Mouse (Mus musculus) Muller cell, postnatal 12 days (primary cell): ENCODE data around the gene Rab11fip3.

Experiments
- DNase-seq: peaks from one replicate; pipeline ENCODE4 v3.0.0-alpha.2; 2015; ENCODE audit errors: inconsistent ontology term

Gene Rab11fip3

GRCm38 (mm10) chr17:26087059-26087564 is 17.8 kb upstream of the Rab11fip3 start:
- no peak for DNase-seq

GRCm38 (mm10) chr17:26080867-26081266 is 11.5 kb upstream of the Rab11fip3 start:
- no peak for DNase-seq

DNA sequence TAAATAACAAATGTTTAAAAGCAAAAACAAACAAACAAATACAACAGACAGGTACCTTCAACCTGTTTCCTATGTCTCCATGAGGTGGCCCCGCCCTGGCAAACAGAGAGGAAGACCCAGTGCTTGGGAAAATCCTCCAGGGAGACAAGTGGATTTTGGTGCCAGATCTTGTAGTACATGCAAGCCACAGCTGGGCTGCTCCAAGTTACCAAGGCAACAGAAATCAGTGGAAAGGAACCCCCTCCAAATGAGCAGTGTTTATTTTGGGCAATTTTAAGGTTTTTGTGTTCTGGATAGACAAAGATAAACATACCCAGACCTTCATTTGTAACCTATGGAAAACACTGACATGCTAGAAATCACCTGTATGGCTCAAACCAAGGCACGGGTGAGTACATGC is 9.5 kb upstream of the Rab11fip3 start:
- no peak for DNase-seq

DNA sequence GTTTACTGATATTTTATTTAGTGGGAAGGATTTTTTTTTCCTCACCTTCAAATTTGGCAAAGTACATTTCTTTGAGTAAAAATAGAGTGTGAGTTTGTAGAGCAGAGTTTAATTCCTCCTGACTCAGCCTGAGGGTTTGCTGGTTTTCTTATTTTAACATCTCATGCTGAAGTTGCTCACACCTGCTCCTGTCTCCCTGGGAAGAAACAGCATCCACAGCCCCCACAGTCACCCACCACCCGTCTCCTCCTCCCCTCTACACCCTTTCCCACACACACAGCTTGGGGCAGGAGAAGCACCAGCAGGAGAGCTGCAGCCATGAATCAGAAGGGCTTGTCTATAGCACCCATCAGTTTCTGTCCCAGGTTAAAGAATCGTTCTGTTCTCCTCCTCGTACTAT is 5.9 kb upstream of the Rab11fip3 start:
- DNase-seq, result no peak

DNA sequence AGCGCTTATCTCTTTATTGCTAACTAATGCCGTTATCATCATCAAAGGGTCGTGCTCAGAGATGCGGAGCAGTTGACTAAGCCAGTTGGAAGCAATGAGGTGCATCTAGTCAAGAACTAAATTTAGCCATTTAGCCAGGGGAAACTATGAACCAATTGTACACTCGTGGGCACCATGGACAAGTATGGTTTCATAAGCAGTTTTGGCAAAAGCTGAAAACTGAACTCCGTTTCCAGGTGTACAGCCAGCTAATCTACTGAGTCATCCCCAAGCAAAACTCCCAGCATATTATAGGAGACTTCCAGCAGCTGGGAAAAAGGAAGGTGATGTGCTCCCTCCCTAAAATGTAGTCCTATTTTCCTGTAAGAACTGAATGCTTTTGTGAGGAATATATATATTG is 781 bp upstream of the Rab11fip3 start:
- peak; percentile 26 for DNase-seq

DNA sequence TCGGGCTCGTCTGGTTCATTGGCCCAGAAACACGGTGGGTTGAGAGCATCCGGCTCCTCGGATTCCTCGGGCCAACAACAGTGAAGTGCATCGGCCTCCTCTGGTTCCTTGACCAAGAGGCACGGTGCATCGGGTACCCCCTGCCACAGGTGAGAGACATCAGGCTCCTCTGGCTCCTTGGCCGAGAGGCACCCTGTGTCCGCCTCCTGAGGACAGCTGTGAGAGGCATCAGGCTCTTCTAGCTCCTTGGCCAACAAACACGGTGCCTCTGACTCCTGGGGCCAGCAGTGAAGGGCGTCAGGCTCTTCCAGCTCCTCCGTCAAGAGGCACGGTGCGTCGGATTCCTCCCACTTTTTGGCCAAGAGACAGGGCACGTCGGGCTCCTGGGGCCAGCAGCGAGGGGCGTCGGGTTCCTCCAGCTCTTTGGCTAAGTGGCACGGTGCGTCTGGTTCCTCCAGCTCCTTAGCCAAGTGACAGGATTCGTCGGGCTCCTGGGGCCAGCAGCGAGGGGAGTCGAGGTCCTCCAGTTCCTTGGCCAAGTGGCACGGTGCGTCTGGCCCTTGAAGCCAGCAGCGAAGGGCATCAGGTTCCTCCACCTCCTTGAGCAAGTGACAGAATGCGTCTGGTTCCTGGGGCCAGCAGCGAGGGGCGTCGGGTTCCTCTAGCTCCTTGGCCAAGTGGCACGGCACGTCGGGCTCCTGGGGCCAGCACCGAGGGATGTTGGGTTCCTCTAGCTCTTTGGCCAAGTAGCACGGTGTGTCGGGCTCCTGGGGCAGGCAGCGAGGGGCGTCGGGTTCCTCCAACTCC is 1.1 kb downstream of the Rab11fip3 start:
- peak; percentile 44 for DNase-seq

DNA sequence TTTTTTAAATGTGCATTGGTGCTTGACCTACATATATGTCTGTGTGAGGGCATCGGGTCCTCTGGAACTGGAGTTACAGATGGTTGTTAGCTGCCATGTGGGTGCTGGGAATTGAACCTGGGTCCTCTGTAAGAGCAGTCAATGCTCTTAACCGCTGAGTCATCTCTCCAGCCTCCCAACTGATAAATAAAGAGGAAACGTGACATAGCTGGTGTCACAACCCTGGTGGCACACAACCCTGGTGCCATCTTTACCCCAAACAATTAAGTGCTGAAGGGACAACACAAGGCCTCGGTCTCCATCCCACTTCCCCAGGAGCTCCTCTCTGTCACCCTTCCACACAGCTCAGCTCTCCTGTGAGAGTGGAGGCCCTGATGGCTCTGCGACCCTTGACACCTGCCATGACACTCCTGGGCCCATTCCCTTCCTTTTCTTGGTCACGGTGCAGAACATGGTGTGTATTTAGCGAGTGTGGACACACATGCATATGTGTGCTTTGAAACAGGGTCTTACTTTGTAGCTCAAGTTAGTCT is 2.8 kb downstream of the Rab11fip3 start:
- DNase-seq, result no peak

- DNase-seq, result no peak
Measured at GRCm38 (mm10) chr17:26064916-26065315, 4.4 kb downstream of the Rab11fip3 start.

GRCm38 (mm10) chr17:26057787-26058567 is 11.4 kb downstream of the Rab11fip3 start:
- no peak for DNase-seq

DNA sequence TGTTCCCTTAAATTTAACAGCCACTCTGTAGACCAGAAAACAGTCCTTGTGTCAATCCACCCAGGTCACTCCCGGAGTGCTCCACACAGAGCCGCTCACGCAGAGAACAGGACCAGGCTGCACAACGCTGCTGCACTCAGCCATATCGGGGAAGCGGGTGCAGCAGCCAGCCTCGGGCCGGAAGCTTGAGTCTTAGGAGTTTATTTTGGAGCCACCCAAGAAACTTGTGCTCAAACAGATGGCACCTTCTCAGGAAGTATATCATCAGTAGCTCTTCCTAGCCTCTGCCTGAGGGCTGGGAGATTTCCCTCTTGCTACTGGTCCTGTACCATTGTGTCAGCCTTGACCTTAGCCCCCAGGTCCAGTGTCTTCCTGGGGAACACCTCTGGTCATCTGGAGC is 12.1 kb downstream of the Rab11fip3 start:
- DNase-seq, result no peak

DNA sequence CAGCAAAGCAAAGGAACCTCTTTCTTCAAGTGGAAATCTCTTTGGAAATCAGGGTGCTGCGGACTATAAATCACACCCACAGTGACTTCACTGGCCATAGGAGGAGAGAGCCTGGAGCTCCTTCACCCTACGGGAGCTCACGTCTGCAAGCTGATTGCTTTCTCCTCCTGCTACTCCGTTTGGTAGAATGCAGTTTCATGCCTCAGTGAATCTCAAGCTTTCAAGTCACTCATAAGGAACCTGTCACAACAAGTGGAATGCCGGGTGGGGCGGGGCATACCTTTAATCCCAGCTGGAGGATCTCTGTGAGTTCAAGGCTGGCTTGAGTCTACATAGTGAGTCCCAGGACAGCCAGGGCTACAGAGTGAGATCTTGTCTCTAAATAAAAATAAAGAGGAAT is 14.2 kb downstream of the Rab11fip3 start:
- DNase-seq, result no peak

DNA sequence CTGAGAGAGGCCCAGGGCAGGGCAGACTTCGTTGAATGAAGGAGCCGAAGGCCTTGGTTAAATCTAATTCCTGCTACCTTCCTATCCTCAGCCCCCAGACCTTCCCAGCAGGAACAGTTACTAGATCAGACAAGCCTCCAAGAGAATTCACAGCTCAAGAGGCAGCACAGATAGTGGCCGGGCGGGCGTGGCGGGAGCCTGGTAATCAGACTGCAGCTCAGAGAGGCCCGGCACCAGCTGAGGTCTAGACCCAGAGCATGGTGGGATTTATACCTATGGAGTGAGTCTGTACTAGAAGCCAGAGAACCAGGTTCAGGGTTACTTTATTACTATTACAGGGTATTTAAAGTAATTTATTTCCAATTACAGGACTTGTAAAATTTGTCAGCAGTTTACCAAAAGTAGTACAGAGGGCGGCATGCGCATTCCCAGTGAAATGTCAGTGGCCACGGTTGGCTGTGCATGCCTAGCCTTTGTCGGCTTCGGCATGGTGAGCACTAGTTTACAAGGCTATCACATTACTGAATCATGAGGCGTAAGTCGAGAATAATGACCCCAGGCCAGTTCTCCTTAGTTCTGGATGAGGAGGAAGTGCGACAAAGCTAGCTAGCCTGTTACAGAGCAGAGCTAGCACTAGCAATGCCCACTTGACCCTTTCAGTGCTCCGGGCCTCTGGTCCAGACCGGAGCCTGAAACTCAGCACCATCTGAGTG is 15.1 kb downstream of the Rab11fip3 start:
- no peak for DNase-seq

DNA sequence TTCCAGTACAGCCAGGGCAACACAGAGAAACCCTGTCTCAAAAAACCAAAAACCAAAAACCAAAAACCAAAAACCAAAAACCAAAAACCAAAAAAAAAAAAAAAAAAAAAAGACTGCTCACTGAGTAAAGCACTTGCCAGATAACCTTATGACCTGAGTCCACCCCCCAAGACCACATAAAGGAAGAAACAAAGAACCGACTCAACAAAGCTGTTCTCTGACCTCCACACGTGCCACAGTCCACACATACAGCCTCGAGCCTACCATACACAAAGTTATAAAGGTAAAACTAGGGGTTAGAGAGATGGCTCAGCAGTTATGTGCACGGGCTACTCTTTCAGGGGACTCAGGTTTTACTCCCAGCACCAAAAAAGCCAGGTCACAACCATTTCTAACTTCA is 16.6 kb downstream of the Rab11fip3 start:
- no peak for DNase-seq

- DNase-seq, result no peak
Measured at GRCm38 (mm10) chr17:26052074-26052473, 17.3 kb downstream of the Rab11fip3 start.

- DNase-seq, result no peak
Measured at GRCm38 (mm10) chr17:26048118-26048517, 21.2 kb downstream of the Rab11fip3 start.

GRCm38 (mm10) chr17:26046253-26046997 is 22.9 kb downstream of the Rab11fip3 start:
- no peak for DNase-seq

DNA sequence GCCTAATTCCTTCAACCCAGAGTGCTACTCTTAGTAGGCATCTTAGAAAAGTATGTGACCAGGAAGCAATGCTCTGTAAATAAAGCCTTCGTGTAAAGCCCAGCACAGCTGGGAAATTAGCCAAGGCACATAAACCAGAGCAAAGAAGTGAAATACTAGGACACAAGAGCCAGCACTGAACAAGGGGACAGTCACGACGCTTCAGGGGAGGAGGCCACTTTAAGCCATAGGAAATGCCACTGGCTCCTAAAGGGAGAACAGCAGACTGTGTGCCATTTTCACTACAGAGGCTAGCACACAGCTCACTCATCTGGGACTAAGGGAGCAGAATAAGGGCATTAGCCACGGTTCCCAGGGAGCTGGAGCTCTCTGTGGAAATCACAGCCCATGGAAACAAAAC is 24.1 kb downstream of the Rab11fip3 start:
- peak; percentile 21 for DNase-seq

- DNase-seq, result peak; percentile 90
Measured at GRCm38 (mm10) chr17:26043249-26043636, 26.1 kb downstream of the Rab11fip3 start.

DNA sequence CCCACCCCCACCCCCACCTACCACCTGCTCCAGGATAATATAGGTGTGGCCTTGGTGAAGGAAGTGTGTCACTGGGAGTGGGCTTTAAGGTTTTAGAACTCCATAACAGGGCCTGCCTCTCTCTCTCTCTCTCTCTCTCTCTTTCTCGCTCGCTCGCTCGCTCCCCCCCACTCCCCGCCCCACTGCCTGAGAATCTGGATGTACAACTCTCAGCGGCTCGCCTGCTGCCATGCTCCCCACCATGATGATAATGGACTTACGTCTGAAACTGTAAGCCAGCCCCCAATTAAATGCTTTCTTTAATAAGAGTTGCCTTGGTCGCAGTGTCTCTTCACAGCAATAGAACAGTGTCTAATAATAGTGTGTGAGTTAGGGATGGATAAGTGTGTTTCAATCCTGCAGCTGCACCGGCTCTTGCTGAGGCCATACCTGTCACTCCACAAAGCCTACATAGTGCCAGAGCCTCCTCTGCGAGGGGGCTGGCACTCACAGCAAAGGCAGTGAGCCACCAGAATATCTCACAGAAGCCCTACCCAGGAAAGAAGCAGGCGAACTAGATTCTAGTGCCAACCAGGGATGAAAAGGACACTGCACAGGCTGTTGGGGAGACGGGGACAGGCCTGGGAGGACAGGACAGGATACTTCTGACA is 26.6 kb downstream of the Rab11fip3 start:
- DNase-seq, result no peak

- peak; percentile 58 for DNase-seq
Measured at GRCm38 (mm10) chr17:26041111-26041802, 28.1 kb downstream of the Rab11fip3 start.
